10 mouse cellular contexts compared by ENCODE assay signal in the genomic region with DNA sequence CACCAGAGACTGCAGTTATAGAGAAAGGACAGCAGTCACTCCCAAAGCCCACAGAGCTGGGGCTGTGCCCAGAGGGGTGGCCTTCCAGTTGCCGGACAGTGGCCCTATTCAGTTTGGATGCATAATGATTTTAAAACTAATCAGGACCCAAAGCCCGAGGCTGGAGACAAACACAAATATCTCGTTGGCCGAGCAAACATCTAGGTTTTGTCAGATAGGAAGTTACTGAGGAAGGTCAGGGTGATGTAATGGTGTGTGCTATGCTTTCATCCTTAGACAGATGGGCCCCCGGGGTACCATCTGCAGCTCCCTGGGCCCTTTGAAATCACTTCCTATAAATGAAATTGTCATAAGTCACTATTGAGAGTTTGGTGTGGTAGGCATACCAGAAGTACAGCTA. TPM values are rescaled to one million over a fixed set of nuclear protein-coding genes. Genes with fewer than 3 reads are reported as not detected.
DNase-seq lines count a peak whose midpoint lies in the region; ATAC-seq and TF ChIP-seq lines count a peak whose summit lies in the region.
"Had no signal": no experiment of that assay in that cellular context is flagged by ENCODE, and none has a peak within 500 bp of the region (broad histone marks: within the 10 kb centered on the region; RNA-seq: fewer than 3 reads in every experiment).

No protein-coding gene starts in this region.

- 32% methylated on average over 5 of the region's 5 CpGs for WGBS in lung, postnatal 0 days

- peak; percentile 92 for DNase-seq in heart, adult 11 months
- DNase-seq in heart, adult 18-20 months: no peak
- DNase-seq in lung, postnatal 0 days (ENCODE audit: low spot score): no peak
- DNase-seq in lung, postnatal 36 days: no peak
- peak; percentile 55 to 58 for DNase-seq in cerebellum, postnatal 36 days
- DNase-seq in urinary bladder, postnatal 4 days (ENCODE audit: low spot score in 2 of 2): no peak
- DNase-seq in adrenal gland, adult 18-20 months (ENCODE audit: low spot score in 2 of 2): no peak
- DNase-seq: forebrain, postnatal 0 days had no signal

- no peaks in the 10 kb centered on the region for H3K27me3 ChIP-seq in lung, postnatal 0 days (replicated peaks; ENCODE audit: insufficient read depth, low read length)

- no peak for TF ChIP-seq CTCF in lung, postnatal 0 days (IDR thresholded peaks at IDR 0.05)

- no peak overlapping the region for H3K4me2 ChIP-seq in lung, postnatal 0 days (replicated peaks; ENCODE audit: low read depth, low read length)
- H3K4me2 ChIP-seq: midbrain, embryonic 12.5 days had no signal

- no peak for TF ChIP-seq EP300 in lung, postnatal 0 days (IDR thresholded peaks at IDR 0.05)

- H3K9me3 ChIP-seq in lung, postnatal 0 days (ENCODE audit: low read length): no peaks in the 10 kb centered on the region
- H3K9me3 ChIP-seq: midbrain, embryonic 12.5 days had no signal

- no peaks in the 10 kb centered on the region for H3K36me3 ChIP-seq in lung, postnatal 0 days (ENCODE audit: insufficient read depth, low read length)
- H3K36me3 ChIP-seq: midbrain, embryonic 12.5 days had no signal

- H3K9ac ChIP-seq in lung, postnatal 0 days (replicated peaks; ENCODE audit: low read depth): no peak overlapping the region
- H3K9ac ChIP-seq: forebrain, postnatal 0 days; midbrain, embryonic 12.5 days had no signal

- ATAC-seq in lung, postnatal 0 days: no peak
- peak; percentile 42 for ATAC-seq in megakaryocyte progenitor cell, adult 5-6 weeks (replicated peaks; ENCODE audit: poor library complexity)
- ATAC-seq: forebrain, postnatal 0 days had no signal

- H3K4me3 ChIP-seq in lung, postnatal 0 days (ENCODE audit: low read depth, low read length): no peak overlapping the region
- H3K4me3 ChIP-seq: midbrain, embryonic 12.5 days had no signal

- H3K27ac ChIP-seq in lung, postnatal 0 days (ENCODE audit: low read length): 0 out of 2 replicates have a peak overlapping the region, but pooled peaks have one; percentile 11
- H3K27ac ChIP-seq: midbrain, embryonic 12.5 days had no signal

- peaks cover 19% of the 10 kb centered on the region; the same call in 1 of the 2 replicates for H3K4me1 ChIP-seq in lung, postnatal 0 days (ENCODE audit: insufficient read depth, low read depth, low read length)

RNA-seq across cellular contexts. Expression of gene Tanc1, which starts 33.0 kb away (rescaled TPM):
- total RNA-seq in heart, adult 18-20 months (2021): 10 to 100 TPM; 31.5 to 34.4 TPM
- polyA plus RNA-seq in lung, postnatal 0 days (2015; fragmentation: Nextera tagmentation; extraction: Ambion mirVana): 20.9 and 24.0 TPM in 2 replicates
- 5.4 and 7.4 TPM in 2 replicates for total RNA-seq in megakaryocyte progenitor cell, adult 5-6 weeks (2015)
- 5.1 and 6.1 TPM in 2 replicates for total RNA-seq in megakaryocyte progenitor cell, adult 5-6 weeks (2017)
- total RNA-seq in adrenal gland, adult 18-20 months (2021): 10 to 100 TPM; 15.2 to 15.7 TPM

Comparison
In these comparisons a context has a peak if more than half of its experiments do, and no peak if none do; other contexts are left out.
1. DNase-seq: peak in heart, adult 11 months (single experiment) and cerebellum, postnatal 36 days (2 of 2); none in heart, adult 18-20 months (0 of 2), lung, postnatal 0 days (single experiment), lung, postnatal 36 days (single experiment), urinary bladder, postnatal 4 days (0 of 2) and adrenal gland, adult 18-20 months (0 of 2).